14 mouse cellular contexts compared by ENCODE assay signal in genomic region chr5:120621078-120621765, GRCm38 (mm10). TPM values are rescaled to one million over a fixed set of nuclear protein-coding genes. Genes with fewer than 3 reads are reported as not detected.
DNase-seq lines count a peak whose midpoint lies in the region; ATAC-seq and TF ChIP-seq lines count a peak whose summit lies in the region.
"Had no signal": no experiment of that assay in that cellular context is flagged by ENCODE, and none has a peak within 500 bp of the region (broad histone marks: within the 10 kb centered on the region; RNA-seq: fewer than 3 reads in every experiment).

No protein-coding gene starts in this region.

- H3K4me2 ChIP-seq in heart, postnatal 0 days (ENCODE audit: low read depth, low read length) = peak overlapping the region; percentile 32; the same call in 1 of the 2 replicates
- no peak overlapping the region for H3K4me2 ChIP-seq in kidney, embryonic 16.5 days (replicated peaks; ENCODE audit: low read depth, low read length)
- H3K4me2 ChIP-seq: liver, embryonic 15.5 days had no signal

- H3K36me3 ChIP-seq in heart, postnatal 0 days (replicated peaks; ENCODE audit: control insufficient read depth, insufficient read depth, low read length) = peaks cover 81% of the 10 kb centered on the region
- H3K36me3 ChIP-seq in kidney, embryonic 16.5 days (ENCODE audit: insufficient read depth, low read length) = peaks cover 91% of the 10 kb centered on the region
- H3K36me3 ChIP-seq in splenic B cell, adult 2 months (ENCODE audit: control insufficient read depth, insufficient read depth, low read length, poor library complexity, severe bottlenecking) = peaks cover 25% of the 10 kb centered on the region
- peaks cover 98% of the 10 kb centered on the region for H3K36me3 ChIP-seq in heart, embryonic 10.5 days

- TF ChIP-seq CTCF in heart, postnatal 0 days (IDR thresholded peaks at IDR 0.05; ENCODE audit: low read depth) = no peak

- H3K4me1 ChIP-seq in heart, postnatal 0 days (ENCODE audit: control insufficient read depth, insufficient read depth) = peaks cover 4% of the 10 kb centered on the region; the same call in 1 of the 2 replicates
- no peaks in the 10 kb centered on the region for H3K4me1 ChIP-seq in kidney, embryonic 16.5 days (ENCODE audit: insufficient read depth, low read length)
- H3K4me1 ChIP-seq in heart, embryonic 10.5 days = peaks cover 9% of the 10 kb centered on the region
- H3K4me1 ChIP-seq: liver, embryonic 15.5 days had no signal

- H3K9ac ChIP-seq in heart, postnatal 0 days (replicated peaks; ENCODE audit: low read depth, low read length) = no peak overlapping the region
- H3K9ac ChIP-seq in kidney, embryonic 16.5 days (replicated peaks; ENCODE audit: low read length) = no peak overlapping the region
- H3K9ac ChIP-seq: liver, embryonic 15.5 days had no signal

- peak overlapping the region; percentile 3; the same call in 1 of the 2 replicates for H3K4me3 ChIP-seq in heart, postnatal 0 days (ENCODE audit: low read depth, low read length)
- no peak overlapping the region for H3K4me3 ChIP-seq in kidney, embryonic 16.5 days (ENCODE audit: low read length)
- H3K4me3 ChIP-seq in heart, embryonic 10.5 days = no peak overlapping the region
- H3K4me3 ChIP-seq: erythroblast, embryonic 14.5 days; liver, embryonic 15.5 days had no signal

- DNase-seq in heart, postnatal 0 days (ENCODE audit: low spot score) = no peak
- DNase-seq in heart, postnatal 25 days (ENCODE audit: low spot score) = no peak
- DNase-seq in T-cell, adult 2 months (ENCODE audit: low spot score) = peak; percentile 47
- peak; percentile 89 for DNase-seq in splenic B cell, adult 2 months (ENCODE audit: low read depth, low spot score)
- DNase-seq in right cerebral cortex, adult 18-20 months = no peak
- no peak for DNase-seq in heart, embryonic 10.5 days (ENCODE audit: low spot score)
- DNase-seq in testis, postnatal 14 days (ENCODE audit: low spot score) = no peak

- H3K9me3 ChIP-seq in heart, postnatal 0 days (replicated peaks; ENCODE audit: control insufficient read depth, low read length) = no peaks in the 10 kb centered on the region
- no peaks in the 10 kb centered on the region for H3K9me3 ChIP-seq in kidney, embryonic 16.5 days (ENCODE audit: low read length)
- no peaks in the 10 kb centered on the region for H3K9me3 ChIP-seq in heart, embryonic 10.5 days
- H3K9me3 ChIP-seq: liver, embryonic 15.5 days had no signal

- H3K27ac ChIP-seq in heart, postnatal 0 days (ENCODE audit: low read depth) = peak overlapping the region; percentile 26; the same call in 1 of the 2 replicates
- H3K27ac ChIP-seq in kidney, embryonic 16.5 days (ENCODE audit: low read length) = no peak overlapping the region
- H3K27ac ChIP-seq in heart, embryonic 10.5 days = no peak overlapping the region
- H3K27ac ChIP-seq: liver, embryonic 15.5 days had no signal

- ATAC-seq in heart, postnatal 0 days (ENCODE audit: insufficient read depth, low read depth) = no peak
- peak; percentile 40; the same call in 1 of the 2 replicates for ATAC-seq in kidney, embryonic 16.5 days (ENCODE audit: low FRiP score, low TSS enrichment)

- intact Hi-C loops in heart, postnatal 25 days (cut with DNase I) = loop anchor here (2.0 kb wide), 2 partner anchors 94 to 122 kb away; no protein-coding TSS in a partner anchor

- WGBS in heart, postnatal 0 days = 82% methylated on average over 23 of the region's 23 CpGs
- WGBS in kidney, embryonic 16.5 days = 78% methylated on average over 23 of the region's 23 CpGs
- 88% methylated on average over 23 of the region's 23 CpGs for WGBS in heart, embryonic 10.5 days

- no peak for TF ChIP-seq EP300 in heart, postnatal 0 days (IDR thresholded peaks at IDR 0.05; ENCODE audit: low read depth)

- no peaks in the 10 kb centered on the region for H3K27me3 ChIP-seq in heart, postnatal 0 days (ENCODE audit: control insufficient read depth, insufficient read depth, low read length)
- no peaks in the 10 kb centered on the region for H3K27me3 ChIP-seq in kidney, embryonic 16.5 days (ENCODE audit: insufficient read depth, low read length)
- no peaks in the 10 kb centered on the region for H3K27me3 ChIP-seq in splenic B cell, adult 2 months (ENCODE audit: control insufficient read depth, insufficient read depth, low read length, poor library complexity, severe bottlenecking)
- no peaks in the 10 kb centered on the region for H3K27me3 ChIP-seq in heart, embryonic 10.5 days (ENCODE audit: insufficient read depth, poor library complexity, severe bottlenecking)
- H3K27me3 ChIP-seq: liver, embryonic 15.5 days had no signal

RNA-seq across cellular contexts. Expression of gene Ddx54, which starts 8.7 kb away (rescaled TPM):
- 23.0 and 24.1 TPM in 2 replicates for total RNA-seq in heart, postnatal 0 days (2014; rRNA removed; ENCODE audit: low replicate concordance)
- polyA plus RNA-seq in heart, postnatal 0 days (2015; fragmentation: Nextera tagmentation; extraction: Ambion mirVana) = 17.1 and 18.2 TPM in 2 replicates
- 10 to 100 TPM; 20.1 to 21.4 TPM for total RNA-seq in heart, postnatal 25 days (2021)
- 53.7 and 54.8 TPM in 2 replicates for polyA plus RNA-seq in kidney, embryonic 16.5 days (2015; fragmentation: Nextera tagmentation; extraction: Ambion mirVana)
- polyA plus RNA-seq in heart, embryonic 10.5 days (2016; fragmentation: Nextera tagmentation; extraction: Ambion mirVana) = 47.1 and 49.4 TPM in 2 replicates

RNA-seq across cellular contexts. Expression of gene Rita1, which starts 8.8 kb away (rescaled TPM):
- total RNA-seq in heart, postnatal 0 days (2014; rRNA removed; ENCODE audit: low replicate concordance) = 20.2 and 24.5 TPM in 2 replicates
- 15.7 and 16.3 TPM in 2 replicates for polyA plus RNA-seq in heart, postnatal 0 days (2015; fragmentation: Nextera tagmentation; extraction: Ambion mirVana)
- total RNA-seq in heart, postnatal 25 days (2021) = 10 to 100 TPM; 15.4 to 18.7 TPM
- polyA plus RNA-seq in kidney, embryonic 16.5 days (2015; fragmentation: Nextera tagmentation; extraction: Ambion mirVana) = 18.0 and 18.4 TPM in 2 replicates
- polyA plus RNA-seq in heart, embryonic 10.5 days (2016; fragmentation: Nextera tagmentation; extraction: Ambion mirVana) = 11.0 and 11.2 TPM in 2 replicates

RNA-seq across cellular contexts. Expression of gene Cfap73, which starts 12.8 kb away (rescaled TPM):
- not detected in 2 replicates for total RNA-seq in heart, postnatal 0 days (2014; rRNA removed; ENCODE audit: low replicate concordance)
- polyA plus RNA-seq in heart, postnatal 0 days (2015; fragmentation: Nextera tagmentation; extraction: Ambion mirVana) = not detected in 2 replicates
- not detected for total RNA-seq in heart, postnatal 25 days (2021)
- not detected in 2 replicates for polyA plus RNA-seq in kidney, embryonic 16.5 days (2015; fragmentation: Nextera tagmentation; extraction: Ambion mirVana)
- polyA plus RNA-seq in heart, embryonic 10.5 days (2016; fragmentation: Nextera tagmentation; extraction: Ambion mirVana) = 0.39 TPM in 1 of 2 replicates, not detected in the other
- total RNA-seq: left cerebral cortex, adult 18-20 months had no signal
- polyA plus RNA-seq: erythroblast, embryonic 14.5 days; heart, embryonic 14.5 days; liver, embryonic 15.5 days; neural tube, embryonic 11.5 days; stomach, embryonic 14.5 days had no signal

RNA-seq across cellular contexts. Expression of gene Rasal1, which starts 27.4 kb away (rescaled TPM):
- total RNA-seq in heart, postnatal 0 days (2014; rRNA removed; ENCODE audit: low replicate concordance) = not detected in 2 replicates
- polyA plus RNA-seq in heart, postnatal 0 days (2015; fragmentation: Nextera tagmentation; extraction: Ambion mirVana) = 0.10 TPM in 1 of 2 replicates, not detected in the other
- total RNA-seq in heart, postnatal 25 days (2021) = not detected
- 0.66 and 0.70 TPM in 2 replicates for polyA plus RNA-seq in kidney, embryonic 16.5 days (2015; fragmentation: Nextera tagmentation; extraction: Ambion mirVana)
- polyA plus RNA-seq in heart, embryonic 10.5 days (2016; fragmentation: Nextera tagmentation; extraction: Ambion mirVana) = 0.16 and 0.60 TPM in 2 replicates
- polyA plus RNA-seq: heart, embryonic 14.5 days; neural tube, embryonic 11.5 days had no signal

RNA-seq across cellular contexts. Expression of gene Iqcd, which starts 32.4 kb away (rescaled TPM):
- total RNA-seq in heart, postnatal 0 days (2014; rRNA removed; ENCODE audit: low replicate concordance) = not detected in 2 replicates
- polyA plus RNA-seq in heart, postnatal 0 days (2015; fragmentation: Nextera tagmentation; extraction: Ambion mirVana) = 0.14 and 0.18 TPM in 2 replicates
- not detected for total RNA-seq in heart, postnatal 25 days (2021)
- 1.5 TPM in 2 replicates for polyA plus RNA-seq in kidney, embryonic 16.5 days (2015; fragmentation: Nextera tagmentation; extraction: Ambion mirVana)
- polyA plus RNA-seq in heart, embryonic 10.5 days (2016; fragmentation: Nextera tagmentation; extraction: Ambion mirVana) = 0.15 and 0.24 TPM in 2 replicates

Comparison
In these comparisons a context has a peak if more than half of its experiments do, and no peak if none do; other contexts are left out.
1. DNase-seq: peak in T-cell, adult 2 months (single experiment) and splenic B cell, adult 2 months (single experiment); none in heart, postnatal 0 days (single experiment), heart, postnatal 25 days (single experiment), right cerebral cortex, adult 18-20 months (single experiment), heart, embryonic 10.5 days (single experiment) and testis, postnatal 14 days (single experiment).